Mouse (Mus musculus): ENCODE results near the gene Kcnc1. TPM values are rescaled to one million over a fixed set of nuclear protein-coding genes. Genes with fewer than 3 reads are reported as not detected.
A peak's percentile ranks its signal among the peaks of the same experiment; 100 is the strongest.

Gene Kcnc1
- polyA plus RNA-seq, 1 experiment from 2014 or later = 0.37 TPM

- Histone ChIP-seq H3K36me3 (no peaks in the 10 kb centered on the region), H3K4me1 (peaks cover 26% of the 10 kb centered on the region), H3K27ac (replicated peaks) (no peak overlapping the region), H3K4me3 (peak overlapping the region; percentile 72), H3K9me3 (replicated peaks) (no peaks in the 10 kb centered on the region), H3K27me3 (ENCODE audit: low read depth, poor library complexity, severe bottlenecking) (peaks cover 87% of the 10 kb centered on the region)
- WGBS = 14% methylated on average over 70 of the region's 70 CpGs
- DNase-seq (ENCODE audit: low spot score) = peak; percentile 21
Measured at GRCm38 (mm10) chr7:46397732-46398333, 1.5 kb downstream of the Kcnc1 start.

DNA sequence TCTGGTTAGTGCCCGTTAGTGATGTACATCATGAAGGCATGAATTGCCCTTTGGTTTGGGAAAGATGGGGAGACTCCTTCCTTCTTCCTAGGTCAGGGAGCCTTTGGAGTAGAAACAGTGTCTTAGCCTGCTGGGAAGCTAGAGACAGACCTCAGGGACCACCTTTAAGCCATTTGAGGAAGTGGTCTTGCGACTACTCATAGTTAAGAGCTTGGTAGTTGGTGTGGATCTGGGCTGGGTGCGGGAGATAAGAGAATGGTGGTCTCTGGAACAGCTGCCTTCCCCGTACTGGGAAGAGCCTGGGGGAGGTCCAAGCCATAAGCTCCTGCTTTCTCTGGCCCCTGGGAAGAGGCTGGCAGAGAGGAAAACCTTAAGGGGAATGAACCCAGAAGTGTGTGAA is 2.3 kb downstream of the Kcnc1 start:
- H3K27ac ChIP-seq (replicated peaks) = no peak overlapping the region
- 71% methylated on average over 4 of the region's 4 CpGs for WGBS
- peak overlapping the region; percentile 72; the same call in 1 of the 2 replicates for H3K4me3 ChIP-seq
- no peaks in the 10 kb centered on the region for H3K9me3 ChIP-seq (replicated peaks)
- H3K27me3 ChIP-seq (ENCODE audit: low read depth, poor library complexity, severe bottlenecking) = peaks cover 80% of the 10 kb centered on the region
- peaks cover 30% of the 10 kb centered on the region for H3K4me1 ChIP-seq
- DNase-seq (ENCODE audit: low spot score) = no peak
- no peaks in the 10 kb centered on the region for H3K36me3 ChIP-seq

DNA sequence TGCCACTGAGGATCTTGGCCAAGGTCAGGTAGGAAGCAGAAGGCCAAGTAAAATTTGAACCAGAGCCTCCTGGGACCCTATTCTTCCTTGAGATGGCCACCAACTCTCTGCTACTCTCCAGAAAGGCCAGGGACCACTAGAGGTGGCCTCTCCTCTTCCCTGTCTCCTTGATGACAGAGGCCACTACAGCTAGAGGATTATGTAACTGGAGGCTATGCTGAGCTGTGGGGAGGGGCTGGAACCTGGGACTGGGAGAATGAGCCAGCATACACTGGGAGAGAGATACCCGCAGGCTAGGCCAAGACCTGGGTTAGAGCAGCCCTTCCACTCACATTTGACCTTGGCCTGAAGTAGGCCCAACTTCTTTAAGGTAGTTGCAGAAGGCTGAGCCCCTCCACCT is 3.4 kb downstream of the Kcnc1 start:
- H3K36me3 ChIP-seq = no peaks in the 10 kb centered on the region
- DNase-seq (ENCODE audit: low spot score) = no peak
- no peak overlapping the region for H3K27ac ChIP-seq (replicated peaks)
- peaks cover 69% of the 10 kb centered on the region for H3K27me3 ChIP-seq (ENCODE audit: low read depth, poor library complexity, severe bottlenecking)
- no peaks in the 10 kb centered on the region for H3K9me3 ChIP-seq (replicated peaks)
- no peak overlapping the region for H3K4me3 ChIP-seq
- peaks cover 32% of the 10 kb centered on the region for H3K4me1 ChIP-seq
- WGBS = 88% methylated on average over 1 of the region's 1 CpGs

GRCm38 (mm10) chr7:46400346-46400745 is 4.0 kb downstream of the Kcnc1 start:
- H3K36me3 ChIP-seq = no peaks in the 10 kb centered on the region
- peaks cover 32% of the 10 kb centered on the region for H3K4me1 ChIP-seq
- H3K27ac ChIP-seq (replicated peaks) = no peak overlapping the region
- no peak for DNase-seq (ENCODE audit: low spot score)
- WGBS = 50% methylated on average over 8 of the region's 8 CpGs
- no peak overlapping the region for H3K4me3 ChIP-seq
- H3K9me3 ChIP-seq (replicated peaks) = no peaks in the 10 kb centered on the region
- peaks cover 63% of the 10 kb centered on the region for H3K27me3 ChIP-seq (ENCODE audit: low read depth, poor library complexity, severe bottlenecking)

DNA sequence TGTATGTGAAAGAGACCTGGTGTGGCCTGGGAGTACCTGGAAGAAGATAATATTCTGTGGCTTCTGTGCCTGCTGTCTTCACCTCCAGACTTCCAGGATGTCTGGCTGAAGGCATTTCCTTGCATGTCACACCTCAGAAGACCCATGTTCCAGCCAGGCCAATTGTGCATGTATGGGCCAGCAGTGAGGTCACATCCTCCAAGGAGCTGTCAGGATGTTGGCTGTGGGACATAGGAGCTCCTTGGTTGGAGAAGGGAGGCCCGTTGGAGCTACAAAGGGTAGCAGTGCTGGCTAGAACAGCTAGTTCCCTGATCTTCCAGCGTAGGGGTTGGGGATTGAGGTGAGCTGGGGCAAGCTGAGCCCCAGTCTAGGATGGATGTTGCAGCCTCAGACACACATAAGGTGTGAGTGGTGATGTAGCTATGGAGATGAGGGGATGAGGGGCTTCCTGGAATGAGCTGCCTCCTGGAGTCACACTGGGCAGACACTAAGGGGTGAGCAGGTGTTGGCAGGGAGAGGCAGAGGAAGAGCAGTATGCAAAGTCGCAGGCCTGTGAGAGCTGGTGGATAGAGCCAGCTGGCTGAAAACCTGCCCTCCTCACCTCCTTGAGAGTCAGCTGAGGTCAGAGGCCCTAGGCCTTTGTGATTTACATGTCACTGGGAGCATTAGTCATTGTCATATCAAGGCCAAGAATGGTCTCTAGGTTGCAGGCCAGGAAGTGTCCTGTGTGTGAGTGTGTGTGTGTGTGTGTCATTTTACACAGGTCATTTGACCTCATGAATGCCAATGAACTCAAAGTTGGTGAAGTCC is 5.3 kb downstream of the Kcnc1 start:
- no peak overlapping the region for H3K27ac ChIP-seq (replicated peaks)
- H3K9me3 ChIP-seq (replicated peaks) = no peaks in the 10 kb centered on the region
- no peaks in the 10 kb centered on the region for H3K36me3 ChIP-seq
- WGBS = 78% methylated on average over 3 of the region's 3 CpGs
- H3K4me3 ChIP-seq = no peak overlapping the region
- peaks cover 50% of the 10 kb centered on the region for H3K27me3 ChIP-seq (ENCODE audit: low read depth, poor library complexity, severe bottlenecking)
- H3K4me1 ChIP-seq = peaks cover 23% of the 10 kb centered on the region
- no peak for DNase-seq (ENCODE audit: low spot score)

- Histone ChIP-seq H3K4me1 (peaks cover 6% of the 10 kb centered on the region; the same call in 1 of the 2 replicates), H3K4me3 (no peak overlapping the region), H3K27ac (replicated peaks) (no peak overlapping the region), H3K27me3 (ENCODE audit: low read depth, poor library complexity, severe bottlenecking) (peaks cover 28% of the 10 kb centered on the region), H3K36me3 (no peaks in the 10 kb centered on the region), H3K9me3 (replicated peaks) (no peaks in the 10 kb centered on the region)
- no peak for DNase-seq (ENCODE audit: low spot score)
- WGBS = 82% methylated on average over 15 of the region's 15 CpGs
Measured at GRCm38 (mm10) chr7:46403616-46404485, 7.6 kb downstream of the Kcnc1 start.

- Histone ChIP-seq H3K27ac (replicated peaks) (no peak overlapping the region), H3K9me3 (replicated peaks) (no peaks in the 10 kb centered on the region), H3K4me1 (peaks cover 6% of the 10 kb centered on the region; the same call in 1 of the 2 replicates), H3K27me3 (ENCODE audit: low read depth, poor library complexity, severe bottlenecking) (peaks cover 19% of the 10 kb centered on the region), H3K4me3 (no peak overlapping the region), H3K36me3 (no peaks in the 10 kb centered on the region)
- 89% methylated on average over 7 of the region's 7 CpGs for WGBS
- DNase-seq (ENCODE audit: low spot score) = no peak
Measured at GRCm38 (mm10) chr7:46404756-46405155, 8.5 kb downstream of the Kcnc1 start.

GRCm38 (mm10) chr7:46408606-46409005 is 12.3 kb downstream of the Kcnc1 start:
- Histone ChIP-seq H3K9me3 (replicated peaks) (no peaks in the 10 kb centered on the region), H3K27me3 (ENCODE audit: low read depth, poor library complexity, severe bottlenecking) (no peaks in the 10 kb centered on the region), H3K4me3 (no peak overlapping the region), H3K27ac (replicated peaks) (no peak overlapping the region), H3K36me3 (no peaks in the 10 kb centered on the region), H3K4me1 (peaks cover 2% of the 10 kb centered on the region)
- no peak for DNase-seq (ENCODE audit: low spot score)
- WGBS = 90% methylated on average over 9 of the region's 9 CpGs

GRCm38 (mm10) chr7:46409204-46409789 is 13.0 kb downstream of the Kcnc1 start:
- Histone ChIP-seq H3K4me1 (no peaks in the 10 kb centered on the region; the same call in 1 of the 2 replicates), H3K27ac (replicated peaks) (no peak overlapping the region), H3K27me3 (ENCODE audit: low read depth, poor library complexity, severe bottlenecking) (no peaks in the 10 kb centered on the region), H3K4me3 (no peak overlapping the region), H3K9me3 (replicated peaks) (no peaks in the 10 kb centered on the region), H3K36me3 (no peaks in the 10 kb centered on the region)
- 46% methylated on average over 12 of the region's 12 CpGs for WGBS
- DNase-seq (ENCODE audit: low spot score) = no peak

- Histone ChIP-seq H3K4me1 (no peaks in the 10 kb centered on the region; the same call in 1 of the 2 replicates), H3K36me3 (no peaks in the 10 kb centered on the region), H3K4me3 (no peak overlapping the region), H3K9me3 (replicated peaks) (no peaks in the 10 kb centered on the region), H3K27ac (replicated peaks) (no peak overlapping the region), H3K27me3 (ENCODE audit: low read depth, poor library complexity, severe bottlenecking) (no peaks in the 10 kb centered on the region)
- 86% methylated on average over 6 of the region's 6 CpGs for WGBS
- DNase-seq (ENCODE audit: low spot score) = no peak
Measured at GRCm38 (mm10) chr7:46410727-46411126, 14.4 kb downstream of the Kcnc1 start.

DNA sequence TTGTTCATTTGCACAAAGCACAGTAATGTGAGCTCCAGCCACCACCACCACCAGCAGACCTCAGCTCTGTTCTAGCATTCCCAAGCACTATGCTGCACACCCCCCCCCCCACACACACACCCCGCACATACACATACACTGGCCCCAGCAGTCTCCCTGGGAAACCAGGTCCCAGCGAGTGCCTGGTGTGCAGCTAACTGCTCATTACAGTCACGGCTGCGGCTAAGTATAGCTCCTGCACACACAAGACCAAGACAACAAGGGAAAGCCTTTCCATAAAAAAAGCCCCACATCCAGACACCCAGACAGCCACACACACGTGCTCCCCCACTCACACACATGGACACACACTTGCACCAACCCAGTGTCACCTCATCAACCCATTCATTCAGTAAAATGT is 16.5 kb downstream of the Kcnc1 start:
- no peaks in the 10 kb centered on the region for H3K36me3 ChIP-seq
- H3K27ac ChIP-seq (replicated peaks) = no peak overlapping the region
- no peak overlapping the region for H3K4me3 ChIP-seq
- WGBS = 86% methylated on average over 5 of the region's 5 CpGs
- H3K27me3 ChIP-seq (ENCODE audit: low read depth, poor library complexity, severe bottlenecking) = no peaks in the 10 kb centered on the region
- peaks cover 3% of the 10 kb centered on the region for H3K4me1 ChIP-seq
- DNase-seq (ENCODE audit: low spot score) = no peak
- no peaks in the 10 kb centered on the region for H3K9me3 ChIP-seq (replicated peaks)

- H3K4me1 ChIP-seq = peaks cover 8% of the 10 kb centered on the region
- 85% methylated on average over 6 of the region's 6 CpGs for WGBS
- H3K27ac ChIP-seq (replicated peaks) = 0 out of 2 replicates have a peak overlapping the region, but pooled peaks have one; percentile 6
- DNase-seq (ENCODE audit: low spot score) = no peak
- H3K27me3 ChIP-seq (ENCODE audit: low read depth, poor library complexity, severe bottlenecking) = no peaks in the 10 kb centered on the region
- H3K9me3 ChIP-seq (replicated peaks) = no peaks in the 10 kb centered on the region
- no peak overlapping the region for H3K4me3 ChIP-seq
- no peaks in the 10 kb centered on the region for H3K36me3 ChIP-seq
Measured at GRCm38 (mm10) chr7:46413959-46414725, 17.8 kb downstream of the Kcnc1 start.

All from midbrain, embryonic 10.5 days (tissue).